Mouse (Mus musculus) lung, adult 2 months (tissue): Measurements from ENCODE around the gene Adgrb2. TPM values are rescaled to one million over a fixed set of nuclear protein-coding genes. Genes with fewer than 3 reads are reported as not detected.
A peak's percentile ranks its signal among the peaks of the same experiment; 100 is the strongest.

Experiments used
- DNase-seq: peaks from one replicate; pipeline ENCODE4 v3.0.0; 2022
- H3K4me1 ChIP-seq: fragments of 200-500 bp; 2 replicates; pipeline ENCODE4 v1.6.1; 2011; ENCODE audit warnings: low read length; ENCODE audit not compliant: control insufficient read depth, insufficient read depth
- H3K4me3 ChIP-seq: fragments of 200-500 bp; replicated peaks from 2 replicates; pipeline ENCODE3; 2011; ENCODE audit warnings: low read depth, mild to moderate bottlenecking, control low read depth, low read length; ENCODE audit errors: extremely low read depth
- CTCF ChIP-seq: fragments of 200-500 bp; IDR thresholded peaks from 2 replicates; pipeline ENCODE4 v1.5.1; 2011; ENCODE audit warnings: mild to moderate bottlenecking, low read length, control low read depth; ENCODE audit not compliant: insufficient read depth
- POLR2A ChIP-seq: fragments of 200-500 bp; IDR thresholded peaks from 2 replicates; pipeline ENCODE4 v1.6.1; 2011; ENCODE audit warnings: low read depth, mild to moderate bottlenecking, control low read depth, low read length, borderline replicate concordance; ENCODE audit errors: extremely low read depth
- WGBS: fragments of 180-500 bp; shearing (Covaris S2); methylation state at CpG from one replicate; pipeline ENCODE4 v1.1.7; 2018; 5-methylcytosine and 5-hydroxymethylcytosine counted together
- polyA plus RNA-seq: library from polyadenylated mRNA; depleted of rRNA; stranded (reverse); fragments of >200 nt; gene quantifications from 2 replicates; pipeline ENCODE4 v1.2.3, GENCODE M21; 2012

The Adgrb2 gene
- polyA plus RNA-seq, 1 experiment = 0.80 TPM

DNA sequence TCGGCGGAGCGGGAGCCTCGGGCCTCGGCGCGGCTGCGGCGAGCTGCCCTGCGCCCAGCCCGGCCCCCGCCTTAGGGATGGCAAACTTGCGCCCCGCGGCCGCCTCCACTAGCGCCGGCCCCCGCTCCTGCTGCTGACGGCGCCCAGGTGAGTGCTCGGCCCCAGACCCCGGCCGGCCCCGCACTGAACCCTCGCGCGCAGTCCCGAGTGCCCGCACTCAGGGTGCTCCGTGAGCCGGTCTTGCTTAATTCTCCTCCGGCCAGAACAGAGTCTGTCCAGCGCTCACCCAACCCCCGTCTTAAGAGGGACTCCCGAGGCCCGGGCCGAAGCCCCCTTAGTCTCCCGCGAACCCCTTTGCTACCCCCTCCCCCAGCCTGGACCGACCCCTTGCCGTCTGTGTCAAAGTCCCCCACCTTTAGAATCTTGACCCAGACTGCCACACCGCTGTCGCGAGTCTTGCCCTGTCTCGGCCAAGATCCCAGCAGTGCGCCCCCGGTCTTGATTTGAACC lies 546 bp downstream of the Adgrb2 start:
- WGBS = 1% methylated on average over 48 of the region's 48 CpGs
- peak overlapping the region; percentile 12 for H3K4me3 ChIP-seq
- peaks cover 14% of the 10 kb centered on the region for H3K4me1 ChIP-seq
- DNase-seq = no peak
- no peak for TF ChIP-seq POLR2A
- TF ChIP-seq CTCF = no peak

DNA sequence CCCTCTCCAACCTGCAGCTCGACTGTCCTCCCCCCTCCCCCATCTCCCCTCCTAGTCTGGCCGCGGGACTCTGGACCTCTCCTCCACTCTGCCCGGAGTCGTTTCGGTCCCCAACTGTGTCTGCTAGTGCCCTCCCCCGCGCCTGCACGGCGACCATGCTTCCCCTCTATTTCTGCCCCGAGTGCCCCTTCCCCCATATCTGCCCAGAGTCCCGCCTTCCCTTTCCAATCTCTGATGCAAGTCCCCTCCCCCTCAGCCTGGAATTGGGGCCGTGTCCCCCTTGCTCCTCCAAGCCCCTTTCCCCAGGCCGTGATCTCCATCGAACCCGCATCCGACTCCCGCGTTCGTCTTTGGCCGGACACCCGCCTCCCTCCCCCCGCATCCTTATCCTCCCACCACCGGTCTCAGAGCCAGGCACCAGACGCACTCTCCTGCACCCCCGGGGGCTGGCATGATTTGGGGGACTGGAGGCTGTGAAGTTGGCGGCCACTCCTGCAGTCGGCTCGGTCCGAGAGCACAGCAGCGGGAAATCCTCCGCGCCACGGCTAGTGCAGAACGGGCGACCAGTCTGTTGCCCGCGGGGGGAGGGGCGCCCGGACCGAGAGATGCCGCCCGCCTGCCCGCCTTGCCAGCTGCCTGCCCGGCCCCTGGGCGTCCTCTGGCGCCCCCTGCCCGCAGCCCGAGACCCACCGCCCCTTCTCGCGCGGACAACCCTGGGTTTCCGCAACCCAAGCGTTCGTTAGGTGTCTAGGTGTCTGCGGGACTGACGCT lies 1.2 kb downstream of the Adgrb2 start:
- Histone ChIP-seq H3K4me3 (peak overlapping the region; percentile 4), H3K4me1 (peaks cover 14% of the 10 kb centered on the region)
- no peak for TF ChIP-seq POLR2A
- TF ChIP-seq CTCF = no peak
- peak; percentile 29 for DNase-seq
- 2% methylated on average over 57 of the region's 58 CpGs for WGBS

DNA sequence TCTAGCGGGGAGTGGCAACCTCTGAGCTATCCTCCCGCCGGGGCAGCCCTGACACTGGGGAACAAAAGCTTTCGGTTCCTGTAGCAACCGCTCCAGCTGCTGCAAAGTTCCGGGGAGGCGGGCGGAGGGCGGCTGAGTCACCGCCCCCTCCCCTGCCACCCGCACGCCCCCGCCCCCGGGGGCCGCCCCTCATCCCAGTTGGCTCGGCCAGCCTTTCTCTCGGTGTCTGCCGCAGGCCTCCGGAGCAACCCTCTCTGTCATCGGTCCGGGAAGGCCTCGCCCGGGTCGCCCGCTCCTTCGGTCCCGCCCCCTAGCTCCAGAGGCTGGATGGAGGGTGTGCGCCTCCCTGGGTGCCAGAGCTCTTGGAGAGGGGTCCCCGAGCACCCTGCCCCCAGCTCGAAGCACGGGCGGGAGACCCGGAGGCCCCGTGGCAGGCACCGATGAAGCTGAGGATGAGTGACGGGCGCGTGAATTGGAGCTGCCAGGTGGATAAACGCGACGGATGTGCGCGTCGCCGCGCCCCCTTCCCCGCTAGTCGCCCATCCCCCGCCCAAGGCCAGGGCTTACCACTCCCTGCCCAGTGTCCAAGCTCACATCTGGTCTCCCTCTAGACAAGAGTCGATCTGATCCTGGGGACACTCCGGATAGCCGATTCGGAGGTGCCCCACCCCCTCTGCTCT lies 3.3 kb downstream of the Adgrb2 start:
- WGBS = under 1% methylated on average over 53 of the region's 53 CpGs
- TF ChIP-seq POLR2A (no peak), CTCF (no peak)
- peaks cover 14% of the 10 kb centered on the region for H3K4me1 ChIP-seq
- peak; percentile 31 for DNase-seq
- peak overlapping the region; percentile 21 for H3K4me3 ChIP-seq

DNA sequence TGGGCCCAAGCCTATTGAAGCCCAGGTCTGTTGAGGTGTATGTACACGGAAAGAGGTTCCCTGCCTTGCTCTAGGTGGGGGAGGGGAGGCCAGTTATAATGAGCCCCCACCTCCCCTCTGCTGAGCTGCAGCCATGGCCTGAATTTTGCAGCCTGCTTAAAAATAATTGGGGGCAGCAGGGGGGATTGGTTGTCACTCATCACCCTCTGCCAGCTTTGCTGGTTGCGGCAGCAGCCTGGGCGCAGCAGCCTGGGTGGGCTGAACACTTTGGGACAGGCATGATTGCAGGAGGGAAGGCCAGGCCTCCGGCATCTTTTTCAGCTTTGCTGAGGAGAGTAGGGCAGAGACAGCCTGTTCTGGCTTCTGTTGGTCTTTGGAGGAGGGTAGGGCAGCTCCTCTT lies 5.3 kb downstream of the Adgrb2 start:
- no peak overlapping the region for H3K4me3 ChIP-seq
- 92% methylated on average over 4 of the region's 4 CpGs for WGBS

DNA sequence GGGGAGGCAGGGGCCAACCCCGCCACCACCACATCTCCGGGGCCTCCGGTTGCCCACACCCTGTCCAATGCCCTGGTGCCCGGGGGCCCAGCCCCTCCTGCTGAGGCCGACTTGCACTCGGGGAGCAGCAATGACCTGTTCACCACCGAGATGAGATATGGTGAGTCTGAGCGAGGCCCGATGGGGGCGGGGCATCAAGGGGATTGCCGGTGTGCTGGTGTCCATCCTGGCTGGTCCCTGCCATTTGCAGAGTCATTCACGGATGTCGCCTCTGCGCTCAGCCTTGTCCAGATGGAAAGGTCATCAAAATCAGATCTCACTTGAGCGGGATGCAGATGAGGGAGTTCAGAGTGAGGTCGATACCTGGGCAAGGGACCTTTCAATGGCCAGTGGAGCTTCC lies 8.1 kb downstream of the Adgrb2 start:
- TF ChIP-seq CTCF = no peak
- TF ChIP-seq POLR2A = no peak
- 80% methylated on average over 16 of the region's 16 CpGs for WGBS
- H3K4me3 ChIP-seq = no peak overlapping the region
- no peaks in the 10 kb centered on the region for H3K4me1 ChIP-seq
- no peak for DNase-seq

More for the DNA sequence above, 5.3 kb downstream of the Adgrb2 start:
- no peak for TF ChIP-seq CTCF
- TF ChIP-seq POLR2A = no peak
- H3K4me1 ChIP-seq = peaks cover 11% of the 10 kb centered on the region
- DNase-seq = no peak

DNA sequence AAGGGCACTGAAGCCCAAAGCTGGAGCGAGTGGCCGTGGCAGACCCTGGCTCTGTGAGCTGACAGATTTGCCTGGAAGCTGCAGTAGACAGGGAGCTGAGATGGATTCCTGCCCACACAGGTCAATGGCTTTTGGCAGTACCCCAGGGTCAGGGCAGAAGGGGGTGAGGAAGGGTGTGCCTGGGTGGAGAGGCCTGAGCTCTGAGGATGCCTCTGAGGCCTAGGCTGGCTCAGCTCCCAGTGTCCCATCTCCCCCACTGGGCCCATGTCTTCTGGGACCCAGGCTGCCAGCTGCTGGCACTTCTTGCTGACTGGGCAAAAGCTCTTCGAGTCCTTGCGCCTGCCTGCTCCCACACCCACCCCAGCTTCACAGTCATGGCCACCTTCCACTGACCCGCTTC lies 8.5 kb downstream of the Adgrb2 start:
- DNase-seq = no peak
- Histone ChIP-seq H3K4me3 (no peak overlapping the region), H3K4me1 (no peaks in the 10 kb centered on the region)
- 80% methylated on average over 5 of the region's 5 CpGs for WGBS
- TF ChIP-seq CTCF = no peak
- no peak for TF ChIP-seq POLR2A

DNA sequence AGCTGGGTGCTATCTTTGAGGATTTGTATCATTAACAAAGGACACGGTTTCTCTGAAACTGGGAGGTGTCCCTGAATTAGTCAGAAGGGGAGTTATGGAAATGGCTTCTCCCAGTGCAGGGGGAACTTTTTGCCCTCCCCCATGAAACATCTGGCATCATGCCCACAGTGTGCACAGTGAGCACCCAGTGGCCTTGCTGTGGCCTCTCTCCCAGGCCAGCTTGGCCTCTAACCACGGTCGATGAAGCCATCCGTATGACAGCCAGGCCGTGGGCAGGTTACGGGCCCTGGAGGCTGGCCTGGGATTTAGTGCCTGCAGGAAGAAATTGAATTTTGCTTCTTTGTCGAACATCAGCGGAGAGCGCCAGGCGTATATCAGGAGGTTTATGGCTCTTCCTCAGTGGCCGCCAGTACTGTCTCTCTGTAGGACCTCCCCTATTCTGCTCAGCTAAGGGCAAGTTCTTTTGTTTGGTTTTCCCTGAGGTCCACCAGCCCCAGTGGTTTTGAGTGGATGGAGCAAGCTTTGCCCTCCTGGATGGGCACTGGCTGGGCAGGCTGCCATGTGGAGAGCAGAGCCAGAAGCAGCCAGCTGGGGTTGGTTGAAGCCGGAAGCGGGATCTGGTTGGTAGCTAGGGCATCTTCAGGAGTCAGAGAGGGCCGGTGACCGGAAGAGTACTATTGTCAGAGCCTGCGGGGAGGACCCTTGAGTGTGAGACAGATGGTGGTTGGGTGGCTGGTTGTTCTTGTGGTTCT lies 9.4 kb downstream of the Adgrb2 start:
- TF ChIP-seq POLR2A (no peak), CTCF (no peak)
- DNase-seq = no peak
- no peak overlapping the region for H3K4me3 ChIP-seq
- no peaks in the 10 kb centered on the region for H3K4me1 ChIP-seq
- WGBS = 86% methylated on average over 16 of the region's 16 CpGs

DNA sequence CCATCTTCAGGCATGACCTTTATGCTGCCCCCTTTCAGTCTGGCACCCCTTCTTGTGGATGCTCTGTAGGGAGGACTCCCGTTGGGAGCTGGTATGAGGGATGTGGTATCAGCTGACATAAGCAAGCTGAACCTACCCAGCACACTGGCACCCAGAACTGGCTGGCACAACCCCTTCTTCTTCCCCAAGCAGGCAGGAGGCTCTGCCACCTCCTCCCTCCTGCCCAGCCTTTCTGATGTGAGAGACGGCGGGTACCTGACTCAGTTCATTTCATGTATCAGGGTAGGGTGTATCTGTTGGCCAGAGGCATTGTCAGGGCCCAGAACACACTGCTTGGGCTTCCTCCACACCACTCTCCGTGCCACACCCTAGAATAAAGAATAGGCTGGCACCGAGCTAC lies 10.1 kb downstream of the Adgrb2 start:
- 65% methylated on average over 5 of the region's 5 CpGs for WGBS
- Histone ChIP-seq H3K4me3 (no peak overlapping the region), H3K4me1 (no peaks in the 10 kb centered on the region)
- TF ChIP-seq CTCF = no peak
- TF ChIP-seq POLR2A = no peak
- DNase-seq = no peak

DNA sequence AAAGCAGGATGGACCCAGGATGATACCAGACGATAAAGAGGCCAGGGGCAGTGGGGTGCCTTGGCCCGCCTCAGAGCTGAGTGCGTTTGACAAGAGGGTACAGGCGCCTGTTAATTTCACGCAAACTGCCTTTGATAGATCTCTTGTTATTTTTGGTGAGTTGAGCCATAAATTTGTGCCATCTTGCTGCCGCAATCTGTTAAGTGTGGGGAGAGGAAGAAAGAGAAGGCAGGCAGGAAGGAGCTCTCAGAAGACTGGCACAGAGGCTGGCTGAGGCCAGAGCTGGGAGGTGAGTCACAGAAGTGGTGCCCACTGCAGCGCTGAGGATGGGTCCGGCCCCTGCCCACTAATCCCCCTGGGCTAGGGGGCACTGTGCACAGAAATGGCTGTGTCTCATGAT lies 10.6 kb downstream of the Adgrb2 start:
- no peak for TF ChIP-seq CTCF
- no peak for TF ChIP-seq POLR2A
- Histone ChIP-seq H3K4me1 (no peaks in the 10 kb centered on the region), H3K4me3 (no peak overlapping the region)
- 81% methylated on average over 8 of the region's 8 CpGs for WGBS
- no peak for DNase-seq

DNA sequence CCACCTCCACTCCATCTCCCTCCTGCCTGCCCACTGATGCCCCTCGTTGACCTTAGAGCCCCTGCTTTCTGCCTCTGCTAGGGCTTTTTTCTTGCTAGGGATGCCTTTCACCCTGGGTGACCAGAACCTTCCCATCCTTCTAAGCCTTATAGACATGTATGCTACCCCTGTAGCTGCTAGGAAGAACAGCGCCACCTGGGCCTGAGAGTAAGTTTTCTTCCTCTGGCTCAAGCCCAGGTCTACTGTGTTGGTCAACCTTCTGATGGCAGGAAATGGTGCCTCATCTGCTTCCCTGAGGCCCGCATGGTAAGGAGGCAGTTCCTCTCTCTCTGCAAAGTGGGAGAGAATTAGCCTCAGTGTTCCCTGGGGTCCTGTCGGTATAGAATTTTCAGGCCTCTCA lies 11.3 kb downstream of the Adgrb2 start:
- TF ChIP-seq POLR2A = no peak
- TF ChIP-seq CTCF = no peak
- WGBS = 65% methylated on average over 4 of the region's 4 CpGs
- DNase-seq = no peak
- no peak overlapping the region for H3K4me3 ChIP-seq
- H3K4me1 ChIP-seq = no peaks in the 10 kb centered on the region

DNA sequence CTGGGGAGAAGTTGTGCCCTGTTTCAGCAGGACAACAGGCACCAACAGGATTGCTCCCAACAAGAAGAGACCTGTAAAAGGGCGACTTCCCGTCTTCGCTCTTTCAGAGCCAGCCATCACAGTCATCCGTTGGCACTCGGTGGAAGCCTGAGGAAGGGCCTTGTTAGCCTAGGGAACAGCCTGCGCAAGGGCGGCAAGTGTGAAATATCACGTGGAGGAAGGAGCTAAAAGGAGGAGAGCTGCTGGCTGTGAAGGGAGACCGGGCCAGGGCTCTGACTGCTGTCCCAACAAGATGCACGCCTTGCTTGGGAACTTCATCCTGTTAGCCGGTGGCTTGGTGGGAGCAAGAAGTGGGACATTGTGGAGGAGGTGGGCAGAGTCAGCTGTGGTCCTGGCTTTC lies 13.5 kb downstream of the Adgrb2 start:
- H3K4me3 ChIP-seq = no peak overlapping the region
- no peak for TF ChIP-seq POLR2A
- no peak for TF ChIP-seq CTCF
- no peak for DNase-seq
- 54% methylated on average over 11 of the region's 11 CpGs for WGBS
- no peaks in the 10 kb centered on the region for H3K4me1 ChIP-seq
